Mouse (Mus musculus) lung, postnatal 0 days (tissue): ENCODE results near the gene Psmb6.

Experiments used
- CTCF ChIP-seq: IDR thresholded peaks from 2 replicates; pipeline ENCODE4 v1.5.1; 2016; ENCODE audit warnings: antibody characterized with exemption, mild to moderate bottlenecking
- EP300 ChIP-seq: IDR thresholded peaks from 2 replicates; pipeline ENCODE4 v1.6.1; 2016; ENCODE audit warnings: antibody characterized with exemption, mild to moderate bottlenecking, control low read depth

DNA sequence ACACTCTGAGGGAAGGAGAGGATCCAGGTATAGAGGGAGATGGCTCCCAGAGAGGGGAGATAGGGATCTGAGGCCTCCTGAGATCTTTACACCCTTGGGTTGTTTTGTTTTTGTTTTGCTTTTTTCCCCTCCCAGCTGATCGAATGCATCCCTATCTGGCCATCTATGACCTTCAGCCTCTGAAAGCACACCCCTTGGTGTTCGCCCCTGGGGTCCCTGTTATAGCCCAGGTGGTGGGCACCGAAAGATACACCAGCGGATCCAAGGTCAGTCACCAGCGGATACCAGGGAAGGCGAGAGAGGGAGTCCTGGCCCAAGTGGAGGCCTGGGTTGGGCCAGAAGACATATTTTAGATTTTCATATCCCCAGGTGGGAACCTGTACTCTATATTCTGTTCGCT is 15.8 kb downstream of the Psmb6 start:
- TF ChIP-seq CTCF: no peak
- TF ChIP-seq EP300: no peak
